Mouse (Mus musculus) heart, adult 2 months (tissue): ENCODE results near the gene Trim80. TPM values are rescaled to one million over a fixed set of nuclear protein-coding genes. Genes with fewer than 3 reads are reported as not detected.

Experiments used
- DNase-seq, 2 experiments: peaks; one replicate each; pipeline ENCODE4 v3.0.0; 2021
- H3K27ac ChIP-seq: fragments of 200-600 bp; 2 replicates; pipeline ENCODE4 v1.8.1; 2022
- H3K27me3 ChIP-seq: fragments of 200-500 bp; 2 replicates; pipeline ENCODE4 v1.6.1; 2012; ENCODE audit warnings: mild to moderate bottlenecking, low read length, inconsistent platforms, mixed read lengths; ENCODE audit not compliant: control insufficient read depth, insufficient read depth
- H3K36me3 ChIP-seq: fragments of 200-500 bp; 2 replicates; pipeline ENCODE4 v1.6.1; 2012; ENCODE audit warnings: low read length, inconsistent platforms; ENCODE audit not compliant: control insufficient read depth, insufficient read depth
- H3K4me1 ChIP-seq: fragments of 200-500 bp; 2 replicates; pipeline ENCODE4 v1.6.1; 2011; ENCODE audit warnings: low read length; ENCODE audit not compliant: control insufficient read depth, insufficient read depth
- H3K4me3 ChIP-seq: fragments of 200-600 bp; 2 replicates; pipeline ENCODE4 v1.8.1; 2022
- H3K79me2 ChIP-seq: fragments of 200-500 bp; replicated peaks from 2 replicates; pipeline ENCODE4 v1.6.1; 2012; ENCODE audit warnings: mild to moderate bottlenecking, inconsistent platforms, low read length, moderate library complexity, mixed read lengths; ENCODE audit not compliant: control insufficient read depth, insufficient read depth
- H3K9ac ChIP-seq: fragments of 200-500 bp; 2 replicates; pipeline ENCODE4 v1.6.1; 2012; ENCODE audit warnings: low read depth, mild to moderate bottlenecking, control low read depth, inconsistent platforms, low read length, mixed read lengths
- CTCF ChIP-seq: fragments of 200-600 bp; IDR thresholded peaks from 2 replicates; pipeline ENCODE4 v1.8.1; 2022; ENCODE audit warnings: antibody characterized with exemption, mild to moderate bottlenecking, moderate library complexity
- EP300 ChIP-seq: fragments of 200-500 bp; IDR thresholded peaks from 2 replicates; pipeline ENCODE4 v1.6.1; 2011; ENCODE audit warnings: low read depth, low read length, control low read depth; ENCODE audit not compliant: insufficient read depth
- POLR2A ChIP-seq: fragments of 200-500 bp; IDR thresholded peaks from 2 replicates; pipeline ENCODE4 v1.6.1; 2011; ENCODE audit warnings: mild to moderate bottlenecking, low read depth, low read length, control low read depth; ENCODE audit not compliant: insufficient read depth
- WGBS: fragments of 180-500 bp; shearing (Covaris S2); methylation state at CpG from one replicate; pipeline ENCODE4 v1.1.7; 2018; 5-methylcytosine and 5-hydroxymethylcytosine counted together
- intact Hi-C: fragments of 180-260 bp; cut with DNase I; formaldehyde crosslinking; loops from one replicate; pipeline ENCODE4 v1.15.1; 2025
- polyA plus RNA-seq: library from polyadenylated mRNA; depleted of rRNA; stranded (reverse); fragments of >200 nt; gene quantifications from 2 replicates; pipeline ENCODE4 v1.2.3, GENCODE M21; 2012
- total RNA-seq, 2 experiments: library from RNA; stranded (reverse); gene quantifications; 2 replicates each; pipeline ENCODE4 v1.2.3; 2021

Gene Trim80
- total and polyA plus RNA-seq, 3 experiments: 0.13 to 0.33 TPM; not detected in 1

GRCm38 (mm10) chr11:115424666-115425065 lies 15.7 kb upstream of the Trim80 start:
- intact Hi-C loops: loop anchor here (5.0 kb wide), 1 partner anchor 67 kb away; no protein-coding TSS in a partner anchor
- Histone ChIP-seq H3K27me3 (no peaks in the 10 kb centered on the region), H3K9ac (no peak overlapping the region), H3K36me3 (0 out of 2 replicates have a peak, but pooled peaks cover 2% of the 10 kb centered on the region), H3K79me2 (no peaks in the 10 kb centered on the region), H3K4me1 (peaks cover 8% of the 10 kb centered on the region), H3K27ac (no peak overlapping the region), H3K4me3 (no peak overlapping the region)
- no peak for TF ChIP-seq EP300
- TF ChIP-seq CTCF: no peak
- no peak for TF ChIP-seq POLR2A
- DNase-seq: no peak
- WGBS: 85% methylated on average over 7 of the region's 7 CpGs

DNA sequence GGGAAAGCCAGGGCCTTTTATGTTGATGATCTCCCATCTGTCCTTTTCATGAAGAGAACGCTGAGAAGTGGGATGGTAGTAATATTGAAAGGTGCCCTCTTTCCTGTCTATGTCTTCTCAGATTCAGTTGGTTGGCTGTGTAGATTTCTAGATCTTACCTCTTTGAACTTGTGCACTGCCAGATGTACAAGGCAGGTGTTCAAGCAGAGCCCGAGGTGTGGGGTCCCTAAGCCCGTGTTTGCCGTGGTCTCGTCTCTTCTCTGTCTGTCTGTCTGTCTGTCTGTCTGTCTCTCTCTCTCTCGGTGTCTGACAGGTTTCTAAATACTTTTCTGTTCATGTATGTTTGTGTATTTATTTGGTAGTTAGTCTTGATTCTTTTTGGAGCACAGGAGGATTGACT lies 14.7 kb upstream of the Trim80 start:
- Histone ChIP-seq H3K36me3 (0 out of 2 replicates have a peak, but pooled peaks cover 2% of the 10 kb centered on the region), H3K9ac (no peak overlapping the region), H3K27ac (no peak overlapping the region), H3K27me3 (no peaks in the 10 kb centered on the region), H3K79me2 (no peaks in the 10 kb centered on the region), H3K4me3 (no peak overlapping the region), H3K4me1 (peaks cover 8% of the 10 kb centered on the region)
- 88% methylated on average over 6 of the region's 6 CpGs for WGBS
- intact Hi-C loops: loop anchor here (5.0 kb wide), 1 partner anchor 68 kb away; no protein-coding TSS in a partner anchor
- TF ChIP-seq POLR2A: no peak
- no peak for TF ChIP-seq EP300
- TF ChIP-seq CTCF: no peak
- DNase-seq: no peak

GRCm38 (mm10) chr11:115427482-115428331 lies 12.6 kb upstream of the Trim80 start:
- Histone ChIP-seq H3K27ac (peak overlapping the region; percentile 72), H3K27me3 (no peaks in the 10 kb centered on the region), H3K4me1 (peaks cover 2% of the 10 kb centered on the region), H3K9ac (peak overlapping the region; percentile 49; the same call in 1 of the 2 replicates), H3K79me2 (no peaks in the 10 kb centered on the region), H3K4me3 (no peak overlapping the region), H3K36me3 (no peaks in the 10 kb centered on the region)
- intact Hi-C loops: loop anchor here (1.0 to 5.0 kb wide), 2 partner anchors 47 to 70 kb away; no protein-coding TSS in a partner anchor
- 15% methylated on average over 20 of the region's 20 CpGs for WGBS
- DNase-seq: peak; percentile 68 to 78
- peak; percentile 69 for TF ChIP-seq EP300
- TF ChIP-seq CTCF: peak; percentile 88
- peak; percentile 42; the same call in 1 of the 2 replicates for TF ChIP-seq POLR2A

GRCm38 (mm10) chr11:115429307-115429706 lies 11.0 kb upstream of the Trim80 start:
- no peak for DNase-seq
- TF ChIP-seq POLR2A (no peak), CTCF (no peak), EP300 (no peak)
- Histone ChIP-seq H3K4me1 (peaks cover 2% of the 10 kb centered on the region), H3K27ac (no peak overlapping the region), H3K4me3 (no peak overlapping the region), H3K9ac (no peak overlapping the region), H3K36me3 (no peaks in the 10 kb centered on the region), H3K27me3 (no peaks in the 10 kb centered on the region), H3K79me2 (no peaks in the 10 kb centered on the region)
- intact Hi-C loops: loop anchor here (5.0 kb wide), 1 partner anchor 72 kb away; no protein-coding TSS in a partner anchor
- WGBS: 59% methylated on average over 7 of the region's 7 CpGs

DNA sequence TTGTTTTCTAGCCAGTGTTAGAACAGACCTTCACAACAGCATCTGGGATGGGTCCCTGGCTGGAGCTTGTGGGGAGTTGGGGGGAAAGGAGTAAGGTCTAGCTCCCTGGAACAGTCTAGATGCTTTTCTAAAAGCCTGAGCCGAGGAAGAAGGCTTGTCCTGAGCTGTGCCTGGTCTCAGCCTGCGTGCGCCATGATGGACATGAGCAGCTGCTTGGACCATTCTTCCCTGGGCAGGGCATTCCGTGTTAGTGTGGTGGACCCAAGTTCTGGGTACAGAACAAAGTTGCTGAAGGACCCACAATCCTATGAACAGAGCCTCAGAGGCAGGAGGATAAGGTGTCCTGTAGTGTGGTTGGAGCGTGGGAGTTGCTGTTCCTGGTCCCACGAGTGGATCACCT lies 9.8 kb upstream of the Trim80 start:
- H3K9ac ChIP-seq: no peak overlapping the region
- peaks cover 2% of the 10 kb centered on the region for H3K4me1 ChIP-seq
- no peaks in the 10 kb centered on the region for H3K27me3 ChIP-seq
- TF ChIP-seq EP300: no peak
- no peak for TF ChIP-seq CTCF
- no peak for TF ChIP-seq POLR2A
- intact Hi-C loops: no loop called here
- no peaks in the 10 kb centered on the region for H3K36me3 ChIP-seq
- no peaks in the 10 kb centered on the region for H3K79me2 ChIP-seq
- DNase-seq: no peak
- H3K4me3 ChIP-seq: no peak overlapping the region
- no peak overlapping the region for H3K27ac ChIP-seq
- WGBS: 93% methylated on average over 6 of the region's 6 CpGs

DNA sequence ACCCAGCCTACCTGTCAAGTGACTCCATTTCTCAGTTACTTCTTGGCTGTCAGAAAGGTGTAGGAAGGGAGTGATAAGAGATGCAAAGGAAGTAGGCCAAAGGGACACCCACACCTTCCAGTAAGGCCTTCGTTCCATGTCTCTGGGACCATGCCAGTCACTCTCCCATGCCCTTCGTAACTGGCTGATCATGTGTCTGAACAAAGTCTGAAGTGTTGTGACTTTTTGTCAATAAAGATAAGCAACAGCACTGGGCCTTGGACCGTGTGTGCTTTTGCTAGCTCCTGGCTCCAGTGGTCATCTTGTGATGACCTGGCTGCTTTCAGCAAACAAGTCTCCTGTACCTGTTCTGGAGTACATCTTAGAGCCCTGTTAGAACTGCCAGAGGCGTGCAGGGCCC lies 7.5 kb upstream of the Trim80 start:
- H3K36me3 ChIP-seq: no peaks in the 10 kb centered on the region
- H3K27me3 ChIP-seq: no peaks in the 10 kb centered on the region
- peaks cover 4% of the 10 kb centered on the region for H3K4me1 ChIP-seq
- WGBS: 50% methylated on average over 4 of the region's 4 CpGs
- DNase-seq: no peak
- no peak overlapping the region for H3K9ac ChIP-seq
- H3K79me2 ChIP-seq: no peaks in the 10 kb centered on the region
- no peak for TF ChIP-seq CTCF
- no peak for TF ChIP-seq POLR2A
- no peak for TF ChIP-seq EP300
- H3K27ac ChIP-seq: no peak overlapping the region
- intact Hi-C loops: no loop called here
- no peak overlapping the region for H3K4me3 ChIP-seq
